Mouse (Mus musculus) liver, adult 2 months (tissue): ENCODE data around the gene Slc2a4.

Source experiments
- CTCF ChIP-seq: fragments of 200-500 bp; IDR thresholded peaks from 2 replicates; pipeline ENCODE4 v1.5.1; 2011; ENCODE audit warnings: low read depth, low read length, control low read depth
- POLR2A ChIP-seq: fragments of 200-500 bp; IDR thresholded peaks from 2 replicates; pipeline ENCODE4 v1.6.1; 2011; ENCODE audit warnings: low read length, control low read depth; ENCODE audit not compliant: insufficient read depth; ENCODE audit errors: extremely low read depth

DNA sequence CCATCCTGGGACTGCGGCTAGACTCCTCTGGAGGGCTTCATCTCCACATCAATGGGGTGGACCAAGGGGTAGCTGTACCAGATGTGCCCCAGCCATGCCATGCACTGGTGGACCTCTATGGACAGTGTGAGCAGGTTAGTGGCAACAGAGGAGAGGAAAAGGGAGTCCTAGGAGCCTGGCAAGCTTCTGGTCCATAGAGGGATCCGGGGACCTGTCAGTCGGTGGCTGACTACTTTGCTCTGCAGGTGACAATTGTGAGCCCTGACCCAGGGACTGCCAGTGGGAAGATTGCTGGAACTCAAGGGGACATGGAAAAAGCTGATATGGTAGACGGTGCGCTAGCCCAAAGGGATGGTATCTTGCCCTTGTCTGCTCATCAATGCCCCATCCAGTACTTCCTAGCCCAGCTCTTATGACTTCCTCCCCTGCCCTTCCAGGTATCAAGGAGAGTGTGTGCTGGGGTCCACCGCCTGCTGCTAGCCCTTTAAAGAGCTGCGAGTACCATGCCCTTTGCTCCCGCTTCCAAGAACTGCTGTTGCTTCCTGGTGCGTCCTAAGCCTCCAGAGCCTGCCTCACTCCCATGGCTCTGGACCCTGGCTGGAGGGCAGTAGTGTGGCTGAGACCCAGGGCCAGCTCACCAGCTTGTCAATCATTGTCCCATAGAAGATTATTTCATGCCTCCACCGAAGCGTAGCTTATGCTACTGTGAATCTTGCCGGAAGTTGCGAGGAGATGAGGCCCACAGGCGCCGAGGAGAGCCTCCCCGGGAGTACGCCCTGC is 37.0 kb downstream of the Slc2a4 start:
- no peak for TF ChIP-seq POLR2A
- no peak for TF ChIP-seq CTCF
